Mouse (Mus musculus) MEL (cell line): ENCODE data around the gene Lman2. TPM values are rescaled to one million over a fixed set of nuclear protein-coding genes. Genes with fewer than 3 reads are reported as not detected.

ENCODE experiments used
- DNase-seq: peaks from one replicate; pipeline ENCODE4 v3.0.0; 2011; ENCODE audit warnings: low read depth, low spot score
- H3K27ac ChIP-seq: 2 replicates; pipeline ENCODE4 v1.5.1; 2012; ENCODE audit warnings: low read depth, mild to moderate bottlenecking, control low read depth, low read length, moderate library complexity; ENCODE audit not compliant: control insufficient read depth
- H3K27me3 ChIP-seq, 2 experiments: fragments of 150-350 bp in 1 of 2; sonication (generic) in 1 of 2; 2 replicates each; pipeline ENCODE4 v1.6.1; 2012; ENCODE audit warnings: low read length in 2 of 2, mild to moderate bottlenecking in 2 of 2, improper control_type of control experiment in 1 of 2, moderate library complexity in 1 of 2; ENCODE audit not compliant: insufficient read depth in 2 of 2, control insufficient read depth in 1 of 2
- H3K36me3 ChIP-seq, 2 experiments: 2 replicates each; pipeline ENCODE4 v1.6.1; 2012 to 2014; ENCODE audit warnings: low read length in 2 of 2, improper control_type of control experiment in 1 of 2, inconsistent platforms in 1 of 2, mild to moderate bottlenecking in 1 of 2; ENCODE audit not compliant: insufficient read depth in 2 of 2, control insufficient read depth in 1 of 2
- H3K4me1 ChIP-seq, 2 experiments: fragments of 150-350 bp in 1 of 2; sonication (generic) in 1 of 2; 2 replicates each; pipeline ENCODE4 v1.6.1; 2012; ENCODE audit warnings: low read length in 2 of 2, improper control_type of control experiment in 1 of 2, mild to moderate bottlenecking in 1 of 2; ENCODE audit not compliant: insufficient read depth in 2 of 2, control insufficient read depth in 1 of 2
- H3K4me3 ChIP-seq, 2 experiments: fragments of 150-350 bp in 1 of 2; sonication (generic) in 1 of 2; 2 replicates each; pipeline ENCODE4 v1.5.1; 2012; ENCODE audit warnings: low read depth in 2 of 2, low read length in 2 of 2, mild to moderate bottlenecking in 2 of 2, moderate library complexity in 2 of 2, control low read depth in 1 of 2, improper control_type of control experiment in 1 of 2; ENCODE audit not compliant: control insufficient read depth in 1 of 2, insufficient read depth in 1 of 2
- H3K79me2 ChIP-seq: 2 replicates; pipeline ENCODE4 v1.6.1; 2012; ENCODE audit warnings: mild to moderate bottlenecking, low read length, moderate library complexity; ENCODE audit not compliant: control insufficient read depth, poor library complexity, insufficient read depth
- H3K9ac ChIP-seq: 2 replicates; pipeline ENCODE4 v1.6.1; 2012; ENCODE audit warnings: low read depth, mild to moderate bottlenecking, control low read depth, low read length, moderate library complexity; ENCODE audit not compliant: control insufficient read depth, poor library complexity, severe bottlenecking
- H3K9me3 ChIP-seq: fragments of 150-350 bp; sonication (generic); replicated peaks from 2 replicates; pipeline ENCODE4 v1.6.1; 2012; ENCODE audit warnings: mild to moderate bottlenecking, low read length, improper control_type of control experiment, moderate library complexity; ENCODE audit not compliant: insufficient read depth
- BHLHE40 ChIP-seq: IDR thresholded peaks from 2 replicates; pipeline ENCODE4 v1.6.1; 2012; ENCODE audit warnings: low read depth, mild to moderate bottlenecking, inconsistent platforms, low read length, improper control_type of control experiment, borderline replicate concordance
- CHD1 ChIP-seq: IDR thresholded peaks from 2 replicates; pipeline ENCODE4 v1.6.1; 2012; ENCODE audit warnings: low read depth, mild to moderate bottlenecking, inconsistent platforms, low read length, improper control_type of control experiment
- EP300 ChIP-seq, 2 experiments: IDR thresholded peaks; 2 replicates each; pipeline ENCODE4 v1.6.1; 2011; ENCODE audit warnings: improper control_type of control experiment in 2 of 2, low read length in 2 of 2, low read depth in 1 of 2, mild to moderate bottlenecking in 1 of 2
- GATA1 ChIP-seq: IDR thresholded peaks from 2 replicates; pipeline ENCODE4 v1.6.1; 2011; ENCODE audit warnings: low read depth, low read length, improper control_type of control experiment
- HCFC1 ChIP-seq: IDR thresholded peaks from 2 replicates; pipeline ENCODE4 v1.6.1; 2012; ENCODE audit warnings: low read depth, mild to moderate bottlenecking, inconsistent platforms, low read length, improper control_type of control experiment, moderate library complexity
- MAFK ChIP-seq: IDR thresholded peaks from 2 replicates; pipeline ENCODE4 v1.6.1; 2011; ENCODE audit warnings: low read depth, mild to moderate bottlenecking, low read length, improper control_type of control experiment, borderline replicate concordance
- MAZ ChIP-seq: IDR thresholded peaks from 2 replicates; pipeline ENCODE4 v1.6.1; 2012; ENCODE audit warnings: low read depth, mild to moderate bottlenecking, inconsistent platforms, low read length, improper control_type of control experiment
- MYB ChIP-seq: IDR thresholded peaks from 2 replicates; pipeline ENCODE4 v1.6.1; 2011; ENCODE audit warnings: mild to moderate bottlenecking, low read depth, low read length, improper control_type of control experiment
- MYC ChIP-seq: IDR thresholded peaks from 2 replicates; pipeline ENCODE4 v1.6.1; 2011; ENCODE audit warnings: low read depth, mild to moderate bottlenecking, low read length, improper control_type of control experiment, moderate library complexity
- NELFE ChIP-seq: IDR thresholded peaks from 2 replicates; pipeline ENCODE4 v1.6.1; 2011; ENCODE audit warnings: low read depth, low read length, improper control_type of control experiment
- NRF1 ChIP-seq: IDR thresholded peaks from 2 replicates; pipeline ENCODE4 v1.6.1; 2014; ENCODE audit warnings: low read depth, mild to moderate bottlenecking, inconsistent platforms, low read length, improper control_type of control experiment, moderate library complexity; ENCODE audit not compliant: poor library complexity, insufficient read depth, severe bottlenecking
- POLR2AphosphoS5 ChIP-seq: IDR thresholded peaks from 2 replicates; pipeline ENCODE4 v1.6.1; 2012; ENCODE audit warnings: low read depth, borderline replicate concordance, mild to moderate bottlenecking, inconsistent platforms, low read length, moderate library complexity, mixed read lengths
- SIN3A ChIP-seq: IDR thresholded peaks from 2 replicates; pipeline ENCODE4 v1.6.1; 2012; ENCODE audit warnings: low read length, improper control_type of control experiment, inconsistent platforms
- TBP ChIP-seq: IDR thresholded peaks from 2 replicates; pipeline ENCODE4 v1.8.0; 2011; ENCODE audit warnings: low read depth, low read length, improper control_type of control experiment
- TCF12 ChIP-seq: IDR thresholded peaks from 2 replicates; pipeline ENCODE4 v1.6.1; 2014; ENCODE audit warnings: low read depth, mild to moderate bottlenecking, inconsistent platforms, low read length, improper control_type of control experiment, moderate library complexity
- ZC3H11A ChIP-seq: IDR thresholded peaks from 2 replicates; pipeline ENCODE4 v1.6.1; 2012; ENCODE audit warnings: low read depth, mild to moderate bottlenecking, inconsistent platforms, low read length, improper control_type of control experiment
- ZMIZ1 ChIP-seq: IDR thresholded peaks from 2 replicates; pipeline ENCODE4 v1.6.1; 2012; ENCODE audit warnings: low read depth, mild to moderate bottlenecking, inconsistent platforms, low read length, improper control_type of control experiment, moderate library complexity
- ZNF384 ChIP-seq: IDR thresholded peaks from 2 replicates; pipeline ENCODE4 v1.6.1; 2012; ENCODE audit warnings: low read depth, mild to moderate bottlenecking, inconsistent platforms, low read length, improper control_type of control experiment
- polyA plus RNA-seq, 2 experiments: library from polyadenylated mRNA; stranded (reverse) in 1 of 2; unstranded in 1 of 2; fragments of >175 nt in 1 of 2; fragments of >200 nt in 1 of 2; gene quantifications; 2 replicates each; pipeline versions ENCODE4 v1.2.1 to v1.2.4; 2012; ENCODE audit warnings: low replicate concordance in 2 of 2, low read depth in 1 of 2; ENCODE audit not compliant: insufficient read length in 2 of 2, insufficient read depth in 1 of 2, missing spikeins in 1 of 2
- total RNA-seq: library from RNA; depleted of rRNA; stranded (reverse); fragments of 300-350 nt; gene quantifications from 2 replicates; pipeline ENCODE4 v1.2.3, GENCODE M21; 2012

The Lman2 gene
- total and polyA plus RNA-seq, 3 experiments = 86.1 to 239 (median 145) TPM

DNA sequence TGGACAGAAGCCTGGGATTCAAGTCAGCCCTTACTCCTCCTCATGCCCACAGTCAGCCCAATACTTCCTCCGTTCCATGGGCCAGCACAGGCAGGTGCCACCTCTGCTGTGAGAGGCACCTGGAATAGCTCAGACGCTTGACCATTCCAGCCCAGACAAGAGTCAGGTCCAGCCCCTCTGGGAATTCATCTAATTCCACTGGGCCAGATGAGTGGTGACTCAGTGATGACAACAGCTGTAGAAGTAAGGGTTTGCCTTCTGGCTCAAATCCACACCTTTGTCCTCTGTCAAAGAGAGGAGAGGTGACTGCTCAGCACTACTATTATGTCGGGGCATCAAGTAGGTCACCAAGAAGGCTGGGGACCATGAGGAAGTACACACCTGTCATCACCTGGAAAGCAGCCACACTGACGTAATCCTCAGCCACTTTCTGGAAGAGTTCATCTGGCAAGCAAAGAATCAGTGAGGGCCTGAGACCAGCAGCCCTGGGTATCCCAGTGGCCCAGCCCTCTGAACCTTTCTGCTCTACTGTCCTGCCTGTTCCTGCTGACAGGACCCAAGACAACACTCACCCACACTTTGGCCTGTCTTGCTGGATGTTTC, 42.6 kb downstream of the Lman2 start, which contains the start of gene Prelid1:
Prelid1 (plus strand) TSS at position 570 of the 603 bp plus-strand sequence.
- H3K36me3 ChIP-seq = peaks cover 4 to 11% of the 10 kb centered on the region in 2 experiments; a peak in 3 of 4 replicates

DNA sequence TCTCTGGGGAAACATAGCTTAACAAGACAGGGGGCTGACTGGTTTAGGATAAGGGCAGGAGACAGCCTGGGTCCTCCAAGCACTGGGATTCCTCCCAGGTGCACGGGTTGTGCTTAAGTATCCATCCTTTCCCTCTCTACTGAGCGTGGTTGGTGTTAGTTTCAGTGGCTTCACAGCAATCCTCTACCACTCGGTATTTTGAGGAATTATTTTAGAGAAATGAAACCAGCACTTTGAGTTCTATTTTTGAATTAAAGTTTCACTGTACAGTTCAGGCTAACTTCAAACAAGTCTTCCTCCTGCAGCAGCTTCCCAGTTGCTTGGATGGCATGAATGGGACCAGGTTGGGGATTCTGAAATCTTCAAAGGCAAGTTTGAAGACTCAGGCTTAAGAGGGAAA, 44.2 kb downstream of the Lman2 start:
- Histone ChIP-seq H3K27me3 (no peaks in the 10 kb centered on the region), H3K4me3 (no peak overlapping the region), H3K9ac (no peak overlapping the region), H3K36me3 (peaks cover 0 to 11% of the 10 kb centered on the region in 2 experiments; a peak in 2 of 4 replicates), H3K4me1 (peaks cover 0 to 15% of the 10 kb centered on the region in 2 experiments; a peak in 2 of 4 replicates), H3K27ac (no peak overlapping the region), H3K9me3 (no peaks in the 10 kb centered on the region), H3K79me2 (peaks cover 31% of the 10 kb centered on the region)
- DNase-seq = no peak
- TF ChIP-seq TCF12 (no peak), POLR2AphosphoS5 (no peak), MAFK (no peak), ZNF384 (no peak), GATA1 (no peak), MYC (no peak), HCFC1 (no peak), NRF1 (no peak), TBP (no peak)

More for the DNA sequence above, 42.6 kb downstream of the Lman2 start, which contains the start of gene Prelid1:
- Histone ChIP-seq H3K9ac (peak within 1 kb of the TSS; percentile 96), H3K79me2 (peaks cover 32% of the 10 kb centered on the region), H3K27ac (peak within 1 kb of the TSS; percentile 29), H3K4me1 (peaks cover 0 to 15% of the 10 kb centered on the region in 2 experiments; a peak in 2 of 4 replicates), H3K27me3 (no peaks in the 10 kb centered on the region), H3K4me3 (peak within 1 kb of the TSS; percentile 86 to 95), H3K9me3 (no peaks in the 10 kb centered on the region)
- no peak for DNase-seq
- TF ChIP-seq TCF12 (no peak), BHLHE40 (no peak), GATA1 (no peak), TBP (no peak), MYB (no peak), NELFE (no peak), SIN3A (no peak), POLR2AphosphoS5 (no peak), EP300 (IDR thresholded peaks at IDR 0.05; ENCODE audit: low read depth in 1 of 2, low read length in 2 of 2) (no peak), CHD1 (no peak), ZMIZ1 (no peak), ZC3H11A (no peak), MAZ (no peak)
